24 mouse cellular contexts compared by ENCODE assay signal in genomic region chr13:69498276-69498675, GRCm38 (mm10). TPM values are rescaled to one million over a fixed set of nuclear protein-coding genes. Genes with fewer than 3 reads are reported as not detected.
A peak's percentile ranks its signal among the peaks of the same experiment; 100 is the strongest.
DNase-seq lines count a peak whose midpoint lies in the region; ATAC-seq and TF ChIP-seq lines count a peak whose summit lies in the region.
"Had no signal": no experiment of that assay in that cellular context is flagged by ENCODE, and none has a peak within 500 bp of the region (broad histone marks: within the 10 kb centered on the region; RNA-seq: fewer than 3 reads in every experiment).

No protein-coding gene starts in this region.

- H3K4me1 ChIP-seq in heart, embryonic 11.5 days (ENCODE audit: control insufficient read depth, insufficient read depth, low read length): no peaks in the 10 kb centered on the region
- H3K4me1 ChIP-seq in heart, postnatal 0 days (ENCODE audit: control insufficient read depth, insufficient read depth): no peaks in the 10 kb centered on the region
- no peaks in the 10 kb centered on the region for H3K4me1 ChIP-seq in midbrain, embryonic 13.5 days (replicated peaks)
- no peaks in the 10 kb centered on the region for H3K4me1 ChIP-seq in hindbrain, embryonic 11.5 days (replicated peaks; ENCODE audit: control insufficient read depth, insufficient read depth, low read length)
- H3K4me1 ChIP-seq: forebrain, embryonic 13.5 days; hindbrain, embryonic 12.5 days had no signal

- intact Hi-C loops in heart, postnatal 25 days (cut with DNase I): no loop called here

- TF ChIP-seq CTCF in heart, postnatal 0 days (IDR thresholded peaks at IDR 0.05; ENCODE audit: low read depth): 0 out of 2 replicates have a peak, but pooled peaks have one; percentile 12

- ATAC-seq in heart, embryonic 11.5 days (replicated peaks; ENCODE audit: insufficient number of reproducible peaks, low FRiP score, low TSS enrichment): peak; percentile 77
- ATAC-seq in heart, postnatal 0 days (ENCODE audit: insufficient read depth, low read depth): peak; percentile 84
- ATAC-seq in midbrain, embryonic 13.5 days: no peak
- ATAC-seq in hindbrain, embryonic 11.5 days (ENCODE audit: low FRiP score): no peak
- ATAC-seq: CD4-positive, CD25-positive, alpha-beta regulatory T cell, adult 4 months; forebrain, embryonic 13.5 days; forebrain, postnatal 0 days; hindbrain, embryonic 16.5 days; inflammation-experienced regulatory T-cells, adult 6 months; intestine, postnatal 0 days had no signal

- no peak for TF ChIP-seq EP300 in heart, postnatal 0 days (IDR thresholded peaks at IDR 0.05; ENCODE audit: low read depth)

- peaks cover 24% of the 10 kb centered on the region for H3K36me3 ChIP-seq in heart, embryonic 11.5 days (ENCODE audit: control insufficient read depth, insufficient read depth, low read length)
- peaks cover 65% of the 10 kb centered on the region for H3K36me3 ChIP-seq in heart, postnatal 0 days (replicated peaks; ENCODE audit: control insufficient read depth, insufficient read depth, low read length)
- H3K36me3 ChIP-seq in midbrain, embryonic 13.5 days: peaks cover 72% of the 10 kb centered on the region
- peaks cover 23% of the 10 kb centered on the region for H3K36me3 ChIP-seq in hindbrain, embryonic 11.5 days (ENCODE audit: control insufficient read depth, insufficient read depth, low read length)

- H3K4me2 ChIP-seq in heart, embryonic 11.5 days: no peak overlapping the region
- H3K4me2 ChIP-seq in heart, postnatal 0 days (ENCODE audit: low read depth, low read length): no peak overlapping the region
- H3K4me2 ChIP-seq in midbrain, embryonic 13.5 days (replicated peaks): no peak overlapping the region
- no peak overlapping the region for H3K4me2 ChIP-seq in hindbrain, embryonic 11.5 days (replicated peaks; ENCODE audit: low read depth, low read length)
- H3K4me2 ChIP-seq: forebrain, embryonic 13.5 days; hindbrain, embryonic 12.5 days had no signal

- H3K9ac ChIP-seq in heart, embryonic 11.5 days (ENCODE audit: low read depth, low read length): no peak overlapping the region
- H3K9ac ChIP-seq in heart, postnatal 0 days (replicated peaks; ENCODE audit: low read depth, low read length): no peak overlapping the region
- H3K9ac ChIP-seq in midbrain, embryonic 13.5 days (replicated peaks): no peak overlapping the region
- H3K9ac ChIP-seq in hindbrain, embryonic 11.5 days (ENCODE audit: low read depth, low read length): no peak overlapping the region
- H3K9ac ChIP-seq: forebrain, embryonic 13.5 days; forebrain, postnatal 0 days; hindbrain, embryonic 12.5 days had no signal

- H3K27me3 ChIP-seq in heart, embryonic 11.5 days (ENCODE audit: control insufficient read depth, insufficient read depth, low read length): no peaks in the 10 kb centered on the region
- H3K27me3 ChIP-seq in heart, postnatal 0 days (ENCODE audit: control insufficient read depth, insufficient read depth, low read length): no peaks in the 10 kb centered on the region
- H3K27me3 ChIP-seq in midbrain, embryonic 13.5 days: no peaks in the 10 kb centered on the region
- no peaks in the 10 kb centered on the region for H3K27me3 ChIP-seq in hindbrain, embryonic 11.5 days (ENCODE audit: control insufficient read depth, insufficient read depth, low read length)
- H3K27me3 ChIP-seq: forebrain, embryonic 13.5 days; hindbrain, embryonic 12.5 days had no signal

- no peak overlapping the region for H3K4me3 ChIP-seq in heart, embryonic 11.5 days (ENCODE audit: low read depth, low read length)
- no peak overlapping the region for H3K4me3 ChIP-seq in heart, postnatal 0 days (ENCODE audit: low read depth, low read length)
- no peak overlapping the region for H3K4me3 ChIP-seq in midbrain, embryonic 13.5 days (replicated peaks)
- no peak overlapping the region for H3K4me3 ChIP-seq in hindbrain, embryonic 11.5 days (ENCODE audit: low read depth, low read length)
- H3K4me3 ChIP-seq: embryonic facial prominence, embryonic 10.5 days; forebrain, embryonic 13.5 days; heart, adult 2 months; hindbrain, embryonic 12.5 days had no signal

- H3K9me3 ChIP-seq in heart, embryonic 11.5 days (replicated peaks; ENCODE audit: control insufficient read depth, low read length): no peaks in the 10 kb centered on the region
- no peaks in the 10 kb centered on the region for H3K9me3 ChIP-seq in heart, postnatal 0 days (replicated peaks; ENCODE audit: control insufficient read depth, low read length)
- no peaks in the 10 kb centered on the region for H3K9me3 ChIP-seq in midbrain, embryonic 13.5 days
- no peaks in the 10 kb centered on the region for H3K9me3 ChIP-seq in hindbrain, embryonic 11.5 days (ENCODE audit: control insufficient read depth, low read length)
- H3K9me3 ChIP-seq: embryonic facial prominence, embryonic 10.5 days; forebrain, embryonic 13.5 days; G1E; hindbrain, embryonic 12.5 days had no signal

- DNase-seq in adrenal gland, postnatal 14 days: peak; percentile 10
- DNase-seq in adrenal gland, postnatal 4 days (ENCODE audit: low spot score in 2 of 2): no peak
- DNase-seq in heart, postnatal 25 days (ENCODE audit: low spot score): no peak
- peak; percentile 53 for DNase-seq in heart, postnatal 0 days (ENCODE audit: low spot score)
- DNase-seq in hindbrain, embryonic 11.5 days (ENCODE audit: low spot score): no peak
- DNase-seq: adrenal gland, postnatal 10 days; B cell, adult 2 months; cerebellum, adult 18-20 months; cerebellum, adult 9-11 months; cerebellum, postnatal 36 days; forebrain, postnatal 0 days; gastrocnemius, postnatal 36 days; kidney, adult 9 months had no signal

- H3K27ac ChIP-seq in heart, embryonic 11.5 days (ENCODE audit: low read depth, low read length): peak overlapping the region; percentile 92
- H3K27ac ChIP-seq in heart, postnatal 0 days (ENCODE audit: low read depth): peak overlapping the region; percentile 70
- H3K27ac ChIP-seq in midbrain, embryonic 13.5 days: no peak overlapping the region
- no peak overlapping the region for H3K27ac ChIP-seq in hindbrain, embryonic 11.5 days (ENCODE audit: low read depth, low read length)
- H3K27ac ChIP-seq: embryonic facial prominence, embryonic 10.5 days; forebrain, embryonic 13.5 days; heart, adult 2 months; hindbrain, embryonic 12.5 days had no signal

- 50% methylated on average over 5 of the region's 5 CpGs for WGBS in heart, embryonic 11.5 days (ENCODE audit: insufficient replicate concordance)
- 40% methylated on average over 5 of the region's 5 CpGs for WGBS in heart, postnatal 0 days
- 88% methylated on average over 5 of the region's 5 CpGs for WGBS in midbrain, embryonic 13.5 days
- WGBS in hindbrain, embryonic 11.5 days: 78% methylated on average over 5 of the region's 5 CpGs

RNA-seq across cellular contexts. Expression of gene Nsun2, which starts 35.3 kb away (rescaled TPM):
- 87.3 and 89.0 TPM in 2 replicates for total RNA-seq in adrenal gland, postnatal 14 days (2021)
- total RNA-seq in adrenal gland, postnatal 4 days (2021): 10 to 100 TPM; 79.0 to 85.1 TPM
- polyA plus RNA-seq in heart, embryonic 11.5 days (2014; fragmentation: Nextera tagmentation; extraction: Ambion mirVana): 78.5 and 87.8 TPM in 2 replicates
- 10 to 100 TPM; 33.5 to 38.2 TPM for total RNA-seq in heart, postnatal 25 days (2021)
- 21.7 and 21.8 TPM in 2 replicates for total RNA-seq in heart, postnatal 0 days (2014; rRNA removed; ENCODE audit: low replicate concordance)
- polyA plus RNA-seq in heart, postnatal 0 days (2015; fragmentation: Nextera tagmentation; extraction: Ambion mirVana): 34.2 and 34.3 TPM in 2 replicates
- polyA plus RNA-seq in midbrain, embryonic 13.5 days (2015; fragmentation: Nextera tagmentation; extraction: Ambion mirVana): 74.1 and 76.7 TPM in 2 replicates
- 114 and 134 TPM in 2 replicates for polyA plus RNA-seq in hindbrain, embryonic 11.5 days (2014; fragmentation: Nextera tagmentation; extraction: Ambion mirVana)

RNA-seq across cellular contexts. Expression of gene Tent4a, which starts 36.1 kb away (rescaled TPM):
- total RNA-seq in adrenal gland, postnatal 14 days (2021): 21.1 and 21.6 TPM in 2 replicates
- total RNA-seq in adrenal gland, postnatal 4 days (2021): 10 to 100 TPM; 26.2 to 28.3 TPM
- polyA plus RNA-seq in heart, embryonic 11.5 days (2014; fragmentation: Nextera tagmentation; extraction: Ambion mirVana): 4.7 and 5.1 TPM in 2 replicates
- 10 to 100 TPM; 12.0 to 12.6 TPM for total RNA-seq in heart, postnatal 25 days (2021)
- total RNA-seq in heart, postnatal 0 days (2014; rRNA removed; ENCODE audit: low replicate concordance): 6.5 and 10.6 TPM in 2 replicates
- polyA plus RNA-seq in heart, postnatal 0 days (2015; fragmentation: Nextera tagmentation; extraction: Ambion mirVana): 1.6 and 1.9 TPM in 2 replicates
- 5.8 and 7.1 TPM in 2 replicates for polyA plus RNA-seq in midbrain, embryonic 13.5 days (2015; fragmentation: Nextera tagmentation; extraction: Ambion mirVana)
- 8.4 and 8.8 TPM in 2 replicates for polyA plus RNA-seq in hindbrain, embryonic 11.5 days (2014; fragmentation: Nextera tagmentation; extraction: Ambion mirVana)

Comparison
In these comparisons a context has a peak if more than half of its experiments do, and no peak if none do; other contexts are left out.
1. DNase-seq: peak in adrenal gland, postnatal 14 days (single experiment) and heart, postnatal 0 days (single experiment); none in adrenal gland, postnatal 4 days (0 of 2), heart, postnatal 25 days (single experiment) and hindbrain, embryonic 11.5 days (single experiment).
2. ATAC-seq: peak in heart, embryonic 11.5 days (single experiment) and heart, postnatal 0 days (single experiment); none in midbrain, embryonic 13.5 days (single experiment) and hindbrain, embryonic 11.5 days (single experiment).
3. H3K27ac ChIP-seq: peak in heart, embryonic 11.5 days (single experiment) and heart, postnatal 0 days (single experiment); none in midbrain, embryonic 13.5 days (single experiment) and hindbrain, embryonic 11.5 days (single experiment).